Mouse (Mus musculus) left cerebral cortex, adult 18-20 months (tissue): ENCODE measurements around the gene Ankrd45. TPM values are rescaled to one million over a fixed set of nuclear protein-coding genes. Genes with fewer than 3 reads are reported as not detected.
"Not testable (repeated sequence)": the region's sequence is repeated elsewhere in the genome, so short reads cannot be mapped to it uniquely, and the experiment has no call there.

Experiments
- DNase-seq, 2 experiments: peaks; one replicate each; pipeline ENCODE4 v3.0.0; 2021 to 2022; ENCODE audit warnings: low spot score in 2 of 2, mixed read lengths in 1 of 2
- long read RNA-seq, 2 experiments: library from polyadenylated mRNA; stranded (forward); transcript quantifications; one replicate each; pipeline ENCODE4 v2.0.0; 2021
- total RNA-seq, 2 experiments: library from RNA; stranded (reverse); gene quantifications; 2 replicates each; pipeline ENCODE4 v1.2.3; 2021

Ankrd45 gene
- total RNA-seq = 10 to 100 TPM; 85.6 to 89.2 TPM
- long read RNA-seq, experiment 1, transcript Ankrd45-202 (7 exons, 3,714 nt) = major isoform, 6 of 41 reads
- long read RNA-seq, experiment 1, partial matches to known transcripts = 5 of 41 reads
- long read RNA-seq, experiment 1, other reads (novel, unspliced or antisense) = 30 of 41 reads
- long read RNA-seq, experiment 2, partial matches to known transcripts = 4 of 33 reads
- long read RNA-seq, experiment 2, other reads (novel, unspliced or antisense) = 27 of 33 reads

- DNase-seq = peak; percentile 72 to 78
These were observed at the start of gene Ankrd45 for GRCm38 (mm10) chr1:161142531-161143159. Ankrd45 (plus strand) TSS chr1:161142691.

- no peak for DNase-seq
These were observed 42.6 kb upstream of the Ankrd45 start for GRCm38 (mm10) chr1:161099721-161100405.

- DNase-seq = no peak
These were observed 38.6 kb upstream of the Ankrd45 start for GRCm38 (mm10) chr1:161103842-161104241.

- no peak for DNase-seq
These were observed 33.3 kb upstream of the Ankrd45 start for GRCm38 (mm10) chr1:161109216-161109615.

- no peak for DNase-seq
These were observed 27.9 kb upstream of the Ankrd45 start for GRCm38 (mm10) chr1:161114591-161114990.

- no peak for DNase-seq
These were observed 19.7 kb upstream of the Ankrd45 start for GRCm38 (mm10) chr1:161122661-161123418.

GRCm38 (mm10) chr1:161126461-161126860 lies 16.0 kb upstream of the Ankrd45 start:
- no peak for DNase-seq

- DNase-seq = peak; percentile 95 to 96
These were observed 11.5 kb upstream of the Ankrd45 start, which contains the start of gene Klhl20 for GRCm38 (mm10) chr1:161130726-161131664. Klhl20 (minus strand) TSS chr1:161131511.

- DNase-seq = no peak
These were observed 3.0 kb upstream of the Ankrd45 start for GRCm38 (mm10) chr1:161139496-161139895.

GRCm38 (mm10) chr1:161140026-161140762 lies 2.3 kb upstream of the Ankrd45 start:
- DNase-seq = no peak

- peak; percentile 7 to 9 for DNase-seq
These were observed 725 bp downstream of the Ankrd45 start for GRCm38 (mm10) chr1:161143216-161143615.

GRCm38 (mm10) chr1:161145611-161146010 lies 3.1 kb downstream of the Ankrd45 start:
- not testable (repeated sequence) for DNase-seq

GRCm38 (mm10) chr1:161147888-161148287 lies 5.4 kb downstream of the Ankrd45 start:
- DNase-seq = no peak

GRCm38 (mm10) chr1:161151098-161151497 lies 8.6 kb downstream of the Ankrd45 start:
- DNase-seq = no peak

GRCm38 (mm10) chr1:161156546-161156945 lies 14.1 kb downstream of the Ankrd45 start:
- DNase-seq = no peak

- DNase-seq = no peak
These were observed 16.7 kb downstream of the Ankrd45 start, which contains the start of gene Tex50 for GRCm38 (mm10) chr1:161159214-161159613. Tex50 (minus strand) TSS chr1:161159314.

GRCm38 (mm10) chr1:161160266-161160665 lies 17.8 kb downstream of the Ankrd45 start:
- no peak for DNase-seq

- peak; percentile 69 to 74 for DNase-seq
These were observed 28.2 kb downstream of the Ankrd45 start for GRCm38 (mm10) chr1:161170651-161171050.

- DNase-seq = peak; percentile 40 to 71
These were observed 38.2 kb downstream of the Ankrd45 start for GRCm38 (mm10) chr1:161180674-161181073.
